Mouse (Mus musculus): ENCODE measurements around the gene Tsacc. TPM values are rescaled to one million over a fixed set of nuclear protein-coding genes. Genes with fewer than 3 reads are reported as not detected.
A peak's percentile ranks its signal among the peaks of the same experiment; 100 is the strongest.

Tsacc gene
- polyA plus RNA-seq, 1 experiment from 2014 or later = 7.2 TPM

DNA sequence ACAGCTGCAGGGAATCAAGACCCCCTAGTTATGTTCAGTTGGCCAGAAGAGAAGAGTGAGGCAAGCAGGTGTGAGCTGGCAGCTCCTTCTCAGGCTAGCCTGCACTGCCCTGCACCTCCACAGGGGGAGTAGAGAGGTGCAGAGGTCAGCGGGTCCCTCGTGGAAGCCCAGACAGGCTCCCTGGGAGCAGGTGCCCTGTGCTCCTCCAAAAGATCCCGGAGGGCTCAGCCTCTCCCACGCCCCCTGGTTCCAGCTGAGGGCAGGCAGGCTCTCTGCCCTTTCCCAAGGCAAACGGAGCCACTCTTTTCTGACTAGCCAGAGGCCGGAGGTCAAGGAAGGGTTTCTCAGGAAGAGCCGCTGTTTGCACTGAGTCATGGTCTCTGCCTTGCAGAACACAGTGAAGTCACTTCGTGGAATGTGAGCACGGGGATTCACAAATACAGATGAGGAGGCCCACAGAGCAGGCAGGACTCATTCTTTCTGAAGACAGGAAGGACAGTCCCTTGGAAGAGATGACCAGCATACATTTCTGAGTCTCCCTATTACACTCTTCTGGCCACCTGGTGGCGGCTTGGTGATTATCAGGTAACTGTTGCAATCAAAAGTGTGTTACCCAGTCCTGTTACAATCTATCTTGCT is 59.1 kb downstream of the Tsacc start:
- H3K9ac ChIP-seq (ENCODE audit: low read depth, low read length) = no peak overlapping the region
- peak; percentile 63 for TF ChIP-seq CTCF (IDR thresholded peaks at IDR 0.05; ENCODE audit: low read depth)
- no peaks in the 10 kb centered on the region for H3K4me1 ChIP-seq (replicated peaks; ENCODE audit: control insufficient read depth, insufficient read depth, low read length)
- peaks cover 56% of the 10 kb centered on the region for H3K27me3 ChIP-seq (replicated peaks; ENCODE audit: control insufficient read depth, insufficient read depth, low read length)
- H3K27ac ChIP-seq (ENCODE audit: low read depth, low read length) = no peak overlapping the region
- WGBS = 11% methylated on average over 10 of the region's 10 CpGs
- ATAC-seq = no peak
- H3K4me3 ChIP-seq (ENCODE audit: low read depth, low read length) = no peak overlapping the region
- peak overlapping the region; percentile 25 for H3K4me2 ChIP-seq (replicated peaks; ENCODE audit: low read depth)
- H3K36me3 ChIP-seq (ENCODE audit: control insufficient read depth, insufficient read depth) = no peaks in the 10 kb centered on the region
- H3K9me3 ChIP-seq (ENCODE audit: control insufficient read depth) = no peaks in the 10 kb centered on the region

- H3K9me3 ChIP-seq (ENCODE audit: control insufficient read depth) = no peaks in the 10 kb centered on the region
- no peak for TF ChIP-seq CTCF (IDR thresholded peaks at IDR 0.05; ENCODE audit: low read depth)
- H3K27ac ChIP-seq (ENCODE audit: low read depth, low read length) = no peak overlapping the region
- no peak overlapping the region for H3K4me3 ChIP-seq (ENCODE audit: low read depth, low read length)
- 43% methylated on average over 6 of the region's 6 CpGs for WGBS
- ATAC-seq = no peak
- no peaks in the 10 kb centered on the region for H3K4me1 ChIP-seq (replicated peaks; ENCODE audit: control insufficient read depth, insufficient read depth, low read length)
- no peaks in the 10 kb centered on the region for H3K36me3 ChIP-seq (ENCODE audit: control insufficient read depth, insufficient read depth)
- H3K9ac ChIP-seq (ENCODE audit: low read depth, low read length) = no peak overlapping the region
- H3K4me2 ChIP-seq (replicated peaks; ENCODE audit: low read depth) = no peak overlapping the region
- peaks cover 51% of the 10 kb centered on the region for H3K27me3 ChIP-seq (replicated peaks; ENCODE audit: control insufficient read depth, insufficient read depth, low read length)
Observed at GRCm38 (mm10) chr3:88237161-88237555, 59.6 kb downstream of the Tsacc start.

GRCm38 (mm10) chr3:88235616-88236015 is 61.2 kb downstream of the Tsacc start:
- no peaks in the 10 kb centered on the region for H3K9me3 ChIP-seq (ENCODE audit: control insufficient read depth)
- no peak overlapping the region for H3K9ac ChIP-seq (ENCODE audit: low read depth, low read length)
- no peak for TF ChIP-seq CTCF (IDR thresholded peaks at IDR 0.05; ENCODE audit: low read depth)
- H3K36me3 ChIP-seq (ENCODE audit: control insufficient read depth, insufficient read depth) = no peaks in the 10 kb centered on the region
- H3K4me1 ChIP-seq (replicated peaks; ENCODE audit: control insufficient read depth, insufficient read depth, low read length) = no peaks in the 10 kb centered on the region
- H3K27ac ChIP-seq (ENCODE audit: low read depth, low read length) = no peak overlapping the region
- no peak overlapping the region for H3K4me3 ChIP-seq (ENCODE audit: low read depth, low read length)
- 73% methylated on average over 2 of the region's 2 CpGs for WGBS
- H3K4me2 ChIP-seq (replicated peaks; ENCODE audit: low read depth) = no peak overlapping the region
- H3K27me3 ChIP-seq (replicated peaks; ENCODE audit: control insufficient read depth, insufficient read depth, low read length) = peaks cover 36% of the 10 kb centered on the region
- ATAC-seq = no peak

- Histone ChIP-seq H3K27me3 (replicated peaks; ENCODE audit: control insufficient read depth, insufficient read depth, low read length) (peaks cover 32% of the 10 kb centered on the region), H3K4me1 (replicated peaks; ENCODE audit: control insufficient read depth, insufficient read depth, low read length) (no peaks in the 10 kb centered on the region), H3K9me3 (ENCODE audit: control insufficient read depth) (no peaks in the 10 kb centered on the region), H3K27ac (ENCODE audit: low read depth, low read length) (no peak overlapping the region), H3K36me3 (ENCODE audit: control insufficient read depth, insufficient read depth) (no peaks in the 10 kb centered on the region), H3K4me3 (ENCODE audit: low read depth, low read length) (no peak overlapping the region), H3K4me2 (replicated peaks; ENCODE audit: low read depth) (no peak overlapping the region), H3K9ac (ENCODE audit: low read depth, low read length) (no peak overlapping the region)
- 10% methylated on average over 3 of the region's 3 CpGs for WGBS
- TF ChIP-seq CTCF (IDR thresholded peaks at IDR 0.05; ENCODE audit: low read depth) = peak; percentile 63
- no peak for ATAC-seq
Observed at GRCm38 (mm10) chr3:88235216-88235615, 61.6 kb downstream of the Tsacc start.

GRCm38 (mm10) chr3:88234041-88234440 is 62.8 kb downstream of the Tsacc start:
- H3K9me3 ChIP-seq (ENCODE audit: control insufficient read depth) = no peaks in the 10 kb centered on the region
- no peak overlapping the region for H3K27ac ChIP-seq (ENCODE audit: low read depth, low read length)
- H3K4me1 ChIP-seq (replicated peaks; ENCODE audit: control insufficient read depth, insufficient read depth, low read length) = no peaks in the 10 kb centered on the region
- H3K27me3 ChIP-seq (replicated peaks; ENCODE audit: control insufficient read depth, insufficient read depth, low read length) = peaks cover 29% of the 10 kb centered on the region
- no peak overlapping the region for H3K9ac ChIP-seq (ENCODE audit: low read depth, low read length)
- ATAC-seq = no peak
- H3K4me3 ChIP-seq (ENCODE audit: low read depth, low read length) = no peak overlapping the region
- H3K36me3 ChIP-seq (ENCODE audit: control insufficient read depth, insufficient read depth) = no peaks in the 10 kb centered on the region
- TF ChIP-seq CTCF (IDR thresholded peaks at IDR 0.05; ENCODE audit: low read depth) = no peak
- no peak overlapping the region for H3K4me2 ChIP-seq (replicated peaks; ENCODE audit: low read depth)
- 53% methylated on average over 8 of the region's 8 CpGs for WGBS

GRCm38 (mm10) chr3:88232851-88233649 is 63.7 kb downstream of the Tsacc start:
- H3K9me3 ChIP-seq (ENCODE audit: control insufficient read depth) = no peaks in the 10 kb centered on the region
- no peaks in the 10 kb centered on the region for H3K4me1 ChIP-seq (replicated peaks; ENCODE audit: control insufficient read depth, insufficient read depth, low read length)
- no peak for ATAC-seq
- H3K36me3 ChIP-seq (ENCODE audit: control insufficient read depth, insufficient read depth) = no peaks in the 10 kb centered on the region
- TF ChIP-seq CTCF (IDR thresholded peaks at IDR 0.05; ENCODE audit: low read depth) = no peak
- H3K4me3 ChIP-seq (ENCODE audit: low read depth, low read length) = no peak overlapping the region
- peaks cover 19% of the 10 kb centered on the region for H3K27me3 ChIP-seq (replicated peaks; ENCODE audit: control insufficient read depth, insufficient read depth, low read length)
- 26% methylated on average over 7 of the region's 7 CpGs for WGBS
- no peak overlapping the region for H3K27ac ChIP-seq (ENCODE audit: low read depth, low read length)
- H3K9ac ChIP-seq (ENCODE audit: low read depth, low read length) = no peak overlapping the region
- H3K4me2 ChIP-seq (replicated peaks; ENCODE audit: low read depth) = no peak overlapping the region

Other genes starting within 250 kb of the Tsacc start
- gene Naxe, start 238.5 kb downstream of the Tsacc start, polyA plus RNA-seq (2015; fragmentation: Nextera tagmentation; extraction: Ambion mirVana) = 109 and 118 TPM in 2 replicates
- not detected in 2 replicates for gene Ttc24, start 218.7 kb downstream of the Tsacc start, polyA plus RNA-seq (2015; fragmentation: Nextera tagmentation; extraction: Ambion mirVana)
- 4.3 TPM in 2 replicates for gene Iqgap3, start 215.0 kb downstream of the Tsacc start, polyA plus RNA-seq (2015; fragmentation: Nextera tagmentation; extraction: Ambion mirVana)
- gene Mef2d, start 154.6 kb downstream of the Tsacc start, polyA plus RNA-seq (2015; fragmentation: Nextera tagmentation; extraction: Ambion mirVana) = 15.8 and 16.2 TPM in 2 replicates
- 0.60 and 0.65 TPM in 2 replicates for gene Rhbg, start 42.3 kb downstream of the Tsacc start, polyA plus RNA-seq (2015; fragmentation: Nextera tagmentation; extraction: Ambion mirVana)
- 0.13 and 0.18 TPM in 2 replicates for gene Gm38392, start 9.8 kb downstream of the Tsacc start, polyA plus RNA-seq (2015; fragmentation: Nextera tagmentation; extraction: Ambion mirVana)
- 170 and 175 TPM in 2 replicates for gene Cct3, start 117 bp upstream of the Tsacc start, polyA plus RNA-seq (2015; fragmentation: Nextera tagmentation; extraction: Ambion mirVana)
- 589 and 649 TPM in 2 replicates for gene Glmp, start 28.0 kb upstream of the Tsacc start, polyA plus RNA-seq (2015; fragmentation: Nextera tagmentation; extraction: Ambion mirVana)
- 13.5 and 14.0 TPM in 2 replicates for gene Tmem79, start 39.1 kb upstream of the Tsacc start, polyA plus RNA-seq (2015; fragmentation: Nextera tagmentation; extraction: Ambion mirVana)
- gene Smg5, start 39.3 kb upstream of the Tsacc start, polyA plus RNA-seq (2015; fragmentation: Nextera tagmentation; extraction: Ambion mirVana) = 12.6 and 13.7 TPM in 2 replicates
- gene Paqr6, start 67.6 kb upstream of the Tsacc start, polyA plus RNA-seq (2015; fragmentation: Nextera tagmentation; extraction: Ambion mirVana) = 2.3 and 3.3 TPM in 2 replicates
- 72.5 and 81.0 TPM in 2 replicates for gene Bglap3, start 75.7 kb upstream of the Tsacc start, polyA plus RNA-seq (2015; fragmentation: Nextera tagmentation; extraction: Ambion mirVana)
- gene Bglap2, start 81.7 kb upstream of the Tsacc start, polyA plus RNA-seq (2015; fragmentation: Nextera tagmentation; extraction: Ambion mirVana) = not detected in 2 replicates
- not detected in 2 replicates for gene Bglap, start 87.5 kb upstream of the Tsacc start, polyA plus RNA-seq (2015; fragmentation: Nextera tagmentation; extraction: Ambion mirVana)
- 61.2 and 62.5 TPM in 2 replicates for gene Pmf1, start 113.3 kb upstream of the Tsacc start, polyA plus RNA-seq (2015; fragmentation: Nextera tagmentation; extraction: Ambion mirVana)
- gene Slc25a44, start 128.1 kb upstream of the Tsacc start, polyA plus RNA-seq (2015; fragmentation: Nextera tagmentation; extraction: Ambion mirVana) = 30.4 and 31.7 TPM in 2 replicates
- 93.1 and 101 TPM in 2 replicates for gene Sema4a, start 164.2 kb upstream of the Tsacc start, polyA plus RNA-seq (2015; fragmentation: Nextera tagmentation; extraction: Ambion mirVana)
- 92.5 and 96.5 TPM in 2 replicates for gene Lmna, start 213.0 kb upstream of the Tsacc start, polyA plus RNA-seq (2015; fragmentation: Nextera tagmentation; extraction: Ambion mirVana)
- 2.8 TPM in 2 replicates for gene Mex3a, start 235.4 kb upstream of the Tsacc start, polyA plus RNA-seq (2015; fragmentation: Nextera tagmentation; extraction: Ambion mirVana)

All from intestine, postnatal 0 days (tissue).